Mouse (Mus musculus): ENCODE data around the gene Casc3.

- TF ChIP-seq GATA1 (IDR thresholded peaks at IDR 0.05; ENCODE audit: borderline replicate concordance, low read length): no peak
- no peak for TF ChIP-seq FLI1 (IDR thresholded peaks at IDR 0.05; ENCODE audit: low read length)
These were observed 66.1 kb downstream of the Casc3 start for GRCm38 (mm10) chr11:98870791-98871190.
